Mouse (Mus musculus) embryonic facial prominence, embryonic 11.5 days (tissue): ENCODE measurements around the gene Crybb1. TPM values are rescaled to one million over a fixed set of nuclear protein-coding genes. Genes with fewer than 3 reads are reported as not detected.

Experiments
- ATAC-seq: fragments of 200-750 bp; cut with Nextera tagmentation; replicated peaks from 2 replicates; pipeline ENCODE4 v1.8.0; 2017; ENCODE audit warnings: low read depth; ENCODE audit not compliant: insufficient number of reproducible peaks, low FRiP score, low TSS enrichment
- DNase-seq: peaks from one replicate; pipeline ENCODE4 v3.0.0-alpha.2; 2015; ENCODE audit warnings: low spot score
- H3K27ac ChIP-seq: fragments of 300-500 bp; sonication (generic); replicated peaks from 2 replicates; pipeline ENCODE4 v1.5.1; 2014; ENCODE audit warnings: mild to moderate bottlenecking, low read depth, low read length, control low read depth
- H3K27me3 ChIP-seq: fragments of 300-500 bp; sonication (generic); 2 replicates; pipeline ENCODE4 v1.6.1; 2014; ENCODE audit warnings: mild to moderate bottlenecking, low read length, moderate library complexity, mixed read lengths; ENCODE audit not compliant: control insufficient read depth, insufficient read depth
- H3K36me3 ChIP-seq: fragments of 300-500 bp; sonication (generic); replicated peaks from 2 replicates; pipeline ENCODE4 v1.6.1; 2014; ENCODE audit warnings: low read depth, mild to moderate bottlenecking, low read length, moderate library complexity, mixed read lengths; ENCODE audit not compliant: control insufficient read depth, insufficient read depth
- H3K4me1 ChIP-seq: fragments of 300-500 bp; sonication (generic); 2 replicates; pipeline ENCODE4 v1.6.1; 2014; ENCODE audit warnings: low read length, mixed read lengths; ENCODE audit not compliant: control insufficient read depth, insufficient read depth
- H3K4me2 ChIP-seq: fragments of 300-500 bp; sonication (generic); 2 replicates; pipeline ENCODE4 v1.6.1; 2014; ENCODE audit warnings: low read depth, mild to moderate bottlenecking, control low read depth, low read length, moderate library complexity
- H3K4me3 ChIP-seq: fragments of 300-500 bp; sonication (generic); 2 replicates; pipeline ENCODE4 v1.5.1; 2014; ENCODE audit warnings: low read depth, low read length, control low read depth
- H3K9ac ChIP-seq: fragments of 300-500 bp; sonication (generic); replicated peaks from 2 replicates; pipeline ENCODE4 v1.6.1; 2014; ENCODE audit warnings: mild to moderate bottlenecking, control low read depth, low read length
- H3K9me3 ChIP-seq: fragments of 300-500 bp; sonication (generic); replicated peaks from 2 replicates; pipeline ENCODE4 v1.6.1; 2016; ENCODE audit warnings: mild to moderate bottlenecking, low read length, inconsistent platforms, mixed read lengths; ENCODE audit not compliant: control insufficient read depth
- WGBS: fragments of 180-500 bp; shearing (Covaris S2); extraction: QIAGEN DNeasy Blood & Tissue Kit; methylation state at CpG from one replicate; pipeline ENCODE4 v1.1.7; 2014; 5-methylcytosine and 5-hydroxymethylcytosine counted together
- polyA plus RNA-seq: library from polyadenylated mRNA; unstranded; fragments of >200 nt; fragmentation: Nextera tagmentation; extraction: Ambion mirVana; gene quantifications from 2 replicates; pipeline ENCODE4 v1.2.1, GENCODE M21; 2014

The Crybb1 gene
- polyA plus RNA-seq, 1 experiment from 2014 or later: 2.7 TPM

DNA sequence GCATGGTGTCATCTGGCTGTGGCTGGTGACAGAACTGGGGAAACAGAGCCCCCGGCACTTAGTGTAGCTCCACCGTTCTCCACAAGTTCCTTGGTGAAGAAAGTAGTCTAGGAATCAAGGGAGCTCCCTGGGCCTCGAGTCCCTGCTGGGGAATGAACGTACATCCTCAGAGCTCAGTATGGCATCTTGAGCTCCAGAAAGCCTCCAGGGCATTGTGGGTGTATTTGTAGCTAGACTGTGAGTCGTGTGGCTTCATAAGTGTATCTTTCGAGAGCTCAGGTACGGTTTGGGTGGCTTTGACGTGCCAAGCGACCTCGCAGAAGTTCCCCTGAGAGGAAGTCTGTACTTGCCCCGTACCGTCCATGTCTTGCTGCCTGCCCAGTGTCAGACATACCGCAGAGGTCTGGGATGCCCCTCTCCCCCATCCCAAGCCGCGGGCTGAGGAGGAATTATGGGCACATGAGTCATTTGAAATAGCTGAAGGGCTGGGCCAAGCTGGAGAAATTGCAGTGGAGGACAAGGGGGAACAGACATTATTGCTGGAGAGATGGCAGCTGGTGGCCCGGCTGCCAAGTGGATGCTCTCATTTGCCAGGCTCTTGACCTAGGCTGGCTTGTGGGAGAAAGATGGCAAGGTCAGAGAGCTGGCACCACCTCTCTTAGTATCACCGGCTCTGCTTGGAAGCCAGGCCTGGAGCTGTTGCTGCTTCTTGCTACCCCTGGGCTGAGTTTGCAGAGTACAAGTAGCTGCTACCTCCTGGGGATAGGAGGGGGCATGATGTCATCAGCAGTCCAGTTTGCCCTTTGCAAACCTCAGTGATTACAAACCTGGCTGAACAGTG is 23.8 kb downstream of the Crybb1 start:
- WGBS: 83% methylated on average over 17 of the region's 17 CpGs
- no peaks in the 10 kb centered on the region for H3K9me3 ChIP-seq
- H3K4me1 ChIP-seq: no peaks in the 10 kb centered on the region; the same call in 1 of the 2 replicates
- ATAC-seq (no peak), DNase-seq (no peak)
- no peak overlapping the region for H3K9ac ChIP-seq
- H3K27ac ChIP-seq: no peak overlapping the region
- no peak overlapping the region for H3K4me3 ChIP-seq
- no peaks in the 10 kb centered on the region for H3K36me3 ChIP-seq
- H3K4me2 ChIP-seq: no peak overlapping the region
- H3K27me3 ChIP-seq: no peaks in the 10 kb centered on the region

DNA sequence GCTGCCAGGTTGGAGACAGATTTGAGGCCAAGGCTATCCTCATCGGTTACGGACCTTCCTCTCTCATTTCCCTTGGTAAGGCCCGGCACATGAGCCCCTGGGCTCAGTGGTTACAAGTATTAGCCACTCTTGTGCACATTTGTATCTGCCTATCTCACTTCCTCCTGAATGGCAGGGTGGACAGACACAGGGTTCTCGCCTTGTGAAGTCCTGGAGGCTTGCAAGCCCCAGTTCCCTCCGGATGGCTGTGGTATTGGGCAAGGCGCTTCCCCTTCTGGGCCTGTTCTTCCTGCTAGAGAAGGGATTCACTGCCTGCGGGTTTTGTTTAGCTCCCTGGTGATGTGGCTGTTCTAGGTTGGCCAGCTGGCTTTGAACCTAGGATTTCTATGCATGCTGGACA is 24.5 kb downstream of the Crybb1 start:
- no peak overlapping the region for H3K9ac ChIP-seq
- WGBS: 82% methylated on average over 7 of the region's 7 CpGs

DNA sequence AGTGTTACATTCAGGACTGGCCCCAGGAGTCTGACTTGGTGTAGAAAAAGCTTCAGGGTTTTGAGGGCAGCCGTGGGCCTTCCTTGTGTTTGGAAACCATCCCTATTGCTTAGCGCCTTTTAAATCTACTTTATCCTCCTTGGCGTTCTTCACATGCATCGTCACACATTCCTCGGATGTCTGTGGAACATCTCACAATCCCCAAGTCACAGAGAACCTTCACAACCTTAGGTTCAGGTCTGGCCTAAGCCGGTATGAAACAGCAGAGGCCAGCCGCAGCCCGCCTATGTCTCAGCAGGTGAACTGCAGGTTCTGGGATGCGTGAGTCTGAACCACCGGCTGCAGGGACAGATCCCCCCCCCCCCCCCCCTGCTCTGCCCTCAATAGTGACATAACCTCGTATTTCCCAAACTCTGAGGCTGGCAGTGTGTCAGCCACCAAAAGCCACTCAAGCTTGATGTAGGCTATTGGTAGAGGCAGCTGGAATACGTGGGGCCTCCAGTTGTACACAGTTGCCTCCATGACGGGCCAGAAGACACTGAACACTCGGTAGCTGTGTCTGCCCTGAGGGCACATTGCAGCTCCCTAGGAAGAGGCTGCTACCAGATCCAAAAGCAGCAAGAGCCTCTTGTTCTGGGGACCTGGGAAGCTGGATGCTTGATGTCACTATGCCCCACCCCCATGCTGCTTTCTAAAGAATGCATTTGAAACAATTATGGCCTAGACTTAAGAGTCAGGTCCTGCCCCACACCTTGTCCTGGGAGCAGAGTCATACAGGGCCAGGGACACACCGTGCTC is 25.4 kb downstream of the Crybb1 start:
- Histone ChIP-seq H3K27me3 (no peaks in the 10 kb centered on the region), H3K9me3 (no peaks in the 10 kb centered on the region), H3K36me3 (no peaks in the 10 kb centered on the region), H3K4me2 (no peak overlapping the region), H3K9ac (no peak overlapping the region), H3K4me3 (no peak overlapping the region), H3K4me1 (no peaks in the 10 kb centered on the region; the same call in 1 of the 2 replicates), H3K27ac (no peak overlapping the region)
- ATAC-seq (no peak), DNase-seq (no peak)
- 52% methylated on average over 15 of the region's 15 CpGs for WGBS

More for the DNA sequence above, 24.5 kb downstream of the Crybb1 start:
- Histone ChIP-seq H3K4me2 (no peak overlapping the region), H3K4me1 (no peaks in the 10 kb centered on the region; the same call in 1 of the 2 replicates), H3K36me3 (no peaks in the 10 kb centered on the region), H3K27me3 (no peaks in the 10 kb centered on the region), H3K27ac (no peak overlapping the region), H3K9me3 (no peaks in the 10 kb centered on the region), H3K4me3 (no peak overlapping the region)
- DNase-seq (no peak), ATAC-seq (no peak)

DNA sequence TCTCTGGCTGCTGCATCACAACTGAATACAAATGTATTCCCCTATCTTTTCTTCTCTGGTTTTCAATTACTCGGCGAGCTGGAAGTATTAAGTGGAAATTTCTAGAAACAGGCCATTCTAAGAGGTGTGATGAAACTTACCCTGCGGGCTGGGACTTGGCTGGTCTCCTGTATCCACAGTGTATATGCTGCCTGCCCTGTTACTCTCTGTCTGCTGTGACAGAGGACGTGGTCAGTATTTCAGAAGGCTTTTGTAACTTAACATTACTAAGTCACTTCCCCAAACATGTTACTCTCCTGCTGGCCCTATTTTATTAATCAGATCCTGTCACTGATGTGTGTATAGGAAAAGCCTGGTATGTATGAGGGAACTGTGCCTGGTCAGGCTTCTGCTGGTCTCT is 26.1 kb downstream of the Crybb1 start:
- 80% methylated on average over 4 of the region's 4 CpGs for WGBS
- H3K4me3 ChIP-seq: no peak overlapping the region

DNA sequence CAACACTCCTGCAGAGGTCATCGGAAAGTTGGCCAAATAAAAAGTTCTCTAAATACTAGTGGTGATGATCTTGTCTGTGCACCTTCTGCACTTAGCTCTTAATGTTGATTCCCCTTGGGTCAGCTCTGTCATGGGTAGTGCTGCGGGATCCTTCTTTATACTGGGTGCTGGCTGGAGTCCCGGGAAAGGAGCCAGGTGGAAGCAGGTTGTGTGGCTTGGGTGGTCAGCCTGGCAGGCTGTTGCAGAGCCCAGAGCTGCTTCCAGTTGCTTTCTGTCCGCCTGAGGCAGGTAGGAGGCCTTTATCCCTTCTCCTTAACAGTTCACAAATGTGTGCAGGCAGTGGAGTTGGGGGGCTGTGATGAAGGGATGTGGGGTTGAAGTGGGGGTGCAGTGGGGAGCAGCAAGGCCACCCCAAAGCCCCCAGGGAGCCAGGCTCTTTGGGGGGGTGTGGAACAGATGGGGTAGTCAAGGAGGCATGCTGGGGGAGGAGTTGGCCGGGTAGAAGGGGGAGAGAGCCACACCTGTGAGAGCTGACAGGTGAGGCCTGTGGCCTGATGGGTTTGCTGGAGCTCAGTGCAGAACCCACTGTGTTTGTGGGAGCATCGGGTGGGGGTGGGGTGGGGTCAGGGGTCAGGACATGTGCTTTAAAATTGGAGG is 26.6 kb downstream of the Crybb1 start:
- Histone ChIP-seq H3K27me3 (no peaks in the 10 kb centered on the region), H3K4me2 (no peak overlapping the region), H3K36me3 (no peaks in the 10 kb centered on the region), H3K9ac (no peak overlapping the region), H3K9me3 (no peaks in the 10 kb centered on the region), H3K4me3 (no peak overlapping the region), H3K4me1 (no peaks in the 10 kb centered on the region; the same call in 1 of the 2 replicates), H3K27ac (no peak overlapping the region)
- WGBS: 67% methylated on average over 6 of the region's 6 CpGs
- ATAC-seq: no peak
- no peak for DNase-seq

More for the DNA sequence above, 26.1 kb downstream of the Crybb1 start:
- H3K9ac ChIP-seq: no peak overlapping the region
- no peak for DNase-seq
- no peaks in the 10 kb centered on the region for H3K27me3 ChIP-seq
- ATAC-seq: no peak
- no peaks in the 10 kb centered on the region for H3K36me3 ChIP-seq
- H3K4me2 ChIP-seq: no peak overlapping the region
- no peak overlapping the region for H3K27ac ChIP-seq
- H3K4me1 ChIP-seq: no peaks in the 10 kb centered on the region; the same call in 1 of the 2 replicates
- no peaks in the 10 kb centered on the region for H3K9me3 ChIP-seq

DNA sequence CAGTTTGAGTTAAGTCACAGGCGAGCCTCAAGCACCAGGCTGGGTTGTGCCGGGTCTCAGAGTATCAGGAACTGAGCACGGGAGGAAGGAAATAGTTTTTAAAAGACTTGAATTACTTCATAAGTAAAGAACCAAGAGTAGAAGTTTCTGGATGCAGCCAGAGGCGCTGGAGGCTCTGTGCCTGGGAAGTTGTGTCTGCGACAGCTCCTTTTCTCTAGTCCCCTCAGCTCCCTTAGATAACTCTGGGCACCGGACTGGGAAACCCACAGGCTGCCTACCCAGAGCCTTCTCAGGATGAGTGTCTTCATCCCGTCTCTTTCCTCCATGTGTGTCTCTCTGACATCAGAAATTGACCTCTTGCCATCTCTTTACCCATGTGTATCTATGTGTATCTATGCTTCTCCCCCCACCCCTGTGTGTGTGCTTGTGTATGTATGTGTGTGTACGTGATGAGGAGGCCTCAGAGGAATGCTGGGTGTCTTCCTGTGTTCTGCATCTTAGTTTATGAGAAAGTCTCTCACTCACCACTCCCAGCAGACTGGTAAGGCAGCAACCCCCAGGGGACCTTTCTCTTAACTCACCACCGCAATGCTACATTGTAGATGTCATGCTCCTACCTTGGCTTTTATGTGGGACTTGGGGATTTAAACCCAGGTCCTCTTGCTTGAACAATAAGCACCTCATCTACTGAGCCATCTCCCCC is 27.3 kb downstream of the Crybb1 start:
- Histone ChIP-seq H3K27ac (no peak overlapping the region), H3K4me1 (no peaks in the 10 kb centered on the region; the same call in 1 of the 2 replicates), H3K27me3 (no peaks in the 10 kb centered on the region), H3K9me3 (no peaks in the 10 kb centered on the region), H3K4me2 (no peak overlapping the region), H3K9ac (no peak overlapping the region), H3K36me3 (no peaks in the 10 kb centered on the region), H3K4me3 (no peak overlapping the region)
- WGBS: 73% methylated on average over 9 of the region's 9 CpGs
- ATAC-seq (no peak), DNase-seq (no peak)

DNA sequence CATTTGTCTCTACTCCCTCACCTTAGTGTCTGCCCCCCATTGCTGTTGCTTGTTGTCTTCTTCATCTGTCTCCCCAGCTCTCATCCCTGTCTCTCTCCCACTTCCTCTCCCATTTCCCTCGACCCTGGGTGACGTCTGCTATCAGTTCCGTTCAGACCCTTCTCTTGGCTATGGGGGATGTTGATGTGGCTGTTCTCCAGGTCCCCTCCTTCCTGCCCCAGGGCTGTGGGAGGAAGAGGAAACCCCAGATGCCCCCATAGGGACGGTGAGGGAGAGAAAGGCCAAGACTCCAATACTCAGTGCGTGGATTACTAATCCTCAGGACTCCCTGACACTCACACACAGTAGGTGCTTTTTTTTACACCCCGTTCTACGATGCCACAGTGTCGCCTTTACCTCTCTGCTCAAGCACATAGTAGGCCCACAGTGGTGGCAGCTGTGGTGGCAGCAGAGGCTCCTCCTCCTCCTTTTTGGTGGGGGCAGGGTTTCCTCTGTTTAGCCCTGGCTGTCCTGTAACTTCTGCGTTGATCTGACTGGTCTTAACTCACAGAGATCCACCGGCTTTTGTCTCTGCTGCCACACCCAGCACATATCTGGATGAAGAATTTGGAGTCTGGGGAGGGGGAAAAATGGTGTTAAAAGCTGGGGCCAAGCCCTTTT is 28.1 kb downstream of the Crybb1 start:
- Histone ChIP-seq H3K4me3 (no peak overlapping the region), H3K4me1 (no peaks in the 10 kb centered on the region), H3K27me3 (no peaks in the 10 kb centered on the region), H3K9me3 (no peaks in the 10 kb centered on the region), H3K4me2 (no peak overlapping the region), H3K9ac (no peak overlapping the region), H3K27ac (no peak overlapping the region), H3K36me3 (no peaks in the 10 kb centered on the region)
- 67% methylated on average over 10 of the region's 10 CpGs for WGBS
- ATAC-seq: no peak
- DNase-seq: no peak
